Mouse (Mus musculus) C2C12 (cell line): ENCODE results near the gene Ctbp1.

Experiments used
- CTCF ChIP-seq: IDR thresholded peaks from one replicate; pipeline ENCODE4 v1.5.1; 2011; ENCODE audit not compliant: control insufficient read depth, insufficient read depth, insufficient read length
- FOSL1 ChIP-seq: IDR thresholded peaks from one replicate; pipeline ENCODE4 v1.8.0; 2011; ENCODE audit warnings: mild to moderate bottlenecking, low read length; ENCODE audit not compliant: poor library complexity, insufficient read depth, severe bottlenecking
- MAX ChIP-seq: IDR thresholded peaks from one replicate; pipeline ENCODE4 v1.6.1; 2011; ENCODE audit warnings: mild to moderate bottlenecking, control low read depth
- MYOG ChIP-seq: IDR thresholded peaks from one replicate; pipeline ENCODE4 v1.6.1; 2011; ENCODE audit not compliant: control insufficient read depth, insufficient read length; ENCODE audit errors: extremely low read depth
- USF1 ChIP-seq: IDR thresholded peaks from one replicate; pipeline ENCODE4 v1.6.1; 2011; ENCODE audit warnings: low read depth, mild to moderate bottlenecking, control low read depth, moderate library complexity

DNA sequence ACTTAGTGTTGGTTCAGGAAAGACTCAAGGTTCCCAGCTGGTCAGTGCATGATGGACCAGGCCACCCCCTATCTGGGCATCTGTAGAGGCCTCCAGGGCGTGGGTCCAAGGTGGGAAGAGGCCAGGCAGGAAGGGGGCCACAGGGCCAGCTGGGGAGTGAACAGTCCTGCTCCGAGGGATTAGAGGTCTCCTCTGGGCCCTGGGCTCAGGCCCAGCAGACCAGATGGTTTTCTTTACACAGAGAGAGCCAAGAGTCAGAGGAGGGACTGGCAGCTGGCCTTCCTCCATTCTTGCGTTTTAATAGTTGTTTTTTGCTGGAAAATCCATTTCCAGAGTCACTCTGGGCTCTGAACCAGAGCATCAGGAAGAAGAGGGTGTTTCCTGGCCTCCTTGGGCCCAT is 29.1 kb downstream of the Ctbp1 start:
- TF ChIP-seq CTCF (no peak), MYOG (no peak), USF1 (no peak), FOSL1 (no peak), MAX (no peak)
